Mouse (Mus musculus) CD4-positive, CD25-positive, alpha-beta regulatory T cell, adult 4 months (primary cell): ENCODE data around the gene Olfr1208. TPM values are rescaled to one million over a fixed set of nuclear protein-coding genes. Genes with fewer than 3 reads are reported as not detected.

ENCODE experiments used
- ATAC-seq: one replicate; pipeline ENCODE4 v1.8.0; 2017
- polyA plus RNA-seq, 2 experiments: library from polyadenylated mRNA; unstranded; fragments of 100-300 nt; shearing (Covaris generic); gene quantifications; one replicate each; pipeline ENCODE4 v1.2.1; 2017

Olfr1208 gene
- polyA plus RNA-seq, result under 1 TPM in 1 of 2 experiments, not detected in 1; 0.11 TPM

DNA sequence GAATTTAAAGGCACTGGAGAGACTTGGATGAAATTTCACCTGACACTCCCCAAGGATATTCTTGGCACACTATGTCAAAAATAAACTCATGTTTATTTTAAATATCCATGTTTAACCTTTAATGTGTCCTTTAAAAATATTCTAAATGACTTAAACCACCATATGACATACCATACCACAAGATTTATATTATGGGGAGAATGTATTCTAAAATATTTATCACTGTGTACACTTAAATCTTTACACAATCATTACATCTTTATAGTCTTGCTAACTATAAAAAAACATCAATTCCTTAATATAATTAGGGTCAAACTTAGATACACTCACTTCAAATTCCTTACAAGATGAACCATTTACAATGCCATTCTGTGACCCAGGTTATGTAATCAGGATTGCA lies at the start of gene Olfr1208:
Gene Olfr1208, minus strand, starts transcription at position 101 of the 400 bp plus-strand sequence.
- no peak for ATAC-seq

DNA sequence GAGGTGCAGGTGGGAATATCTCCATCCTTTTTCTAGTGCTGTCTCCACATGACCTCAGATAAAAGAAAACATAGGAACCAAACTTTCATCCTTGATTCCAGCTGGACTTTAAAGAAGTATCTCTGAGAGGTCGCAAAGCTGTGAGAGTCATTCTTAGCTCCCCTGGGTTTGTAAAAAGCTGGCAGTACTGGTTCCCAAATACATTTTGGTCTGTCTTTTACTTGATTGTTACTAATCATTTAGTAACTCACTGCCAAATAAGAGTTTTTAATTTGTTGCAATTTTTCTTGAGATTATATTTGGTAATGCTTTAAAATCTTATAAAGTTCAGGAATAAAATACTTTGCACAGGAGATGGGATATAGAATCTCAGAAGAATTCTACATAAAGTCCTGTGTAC lies 35.9 kb upstream of the Olfr1208 start, which contains the start of gene Olfr1211:
Gene Olfr1211, minus strand, starts transcription at position 101 of the 400 bp plus-strand sequence.
- no peak for ATAC-seq

DNA sequence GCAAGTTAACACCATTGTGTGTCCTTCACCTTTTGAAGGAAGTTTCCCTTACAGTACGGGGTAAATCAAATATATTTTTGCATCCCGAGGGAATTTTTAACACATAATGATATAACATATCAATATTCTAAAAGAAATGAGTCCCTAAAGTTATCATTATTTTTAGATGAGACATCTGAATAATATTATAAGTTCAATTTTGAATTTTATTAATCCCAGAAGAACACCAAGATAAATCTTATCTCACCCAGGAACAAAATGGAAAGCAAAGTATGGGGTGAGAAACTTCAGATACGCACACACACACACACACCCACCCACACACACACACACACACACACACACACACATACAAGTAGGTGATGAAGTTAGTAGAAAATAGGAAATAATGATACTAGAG lies 12.9 kb upstream of the Olfr1208 start, which contains the start of gene Olfr1209:
Gene Olfr1209, minus strand, starts transcription at position 101 of the 400 bp plus-strand sequence.
- no peak for ATAC-seq

DNA sequence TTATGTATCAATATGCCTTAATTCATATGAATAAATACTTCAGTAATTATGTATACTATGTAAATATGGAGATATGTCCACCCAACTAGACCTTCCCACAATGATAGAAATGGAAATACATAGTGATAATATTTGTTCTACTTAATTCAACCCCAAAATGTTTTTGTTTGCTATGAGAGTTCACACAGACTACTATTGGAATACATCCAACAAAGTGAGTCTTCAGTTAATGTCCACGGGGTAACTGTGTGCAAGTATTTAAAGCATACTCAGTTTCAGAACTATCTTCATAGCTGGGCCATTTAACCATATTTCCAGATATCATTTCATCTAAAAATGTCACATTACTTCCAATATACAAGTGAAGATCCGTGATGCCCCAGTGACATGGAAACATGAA lies 39.2 kb downstream of the Olfr1208 start, which contains the start of gene Olfr1206:
Gene Olfr1206, plus strand, starts transcription at position 301 of the 400 bp plus-strand sequence.
- no peak for ATAC-seq

DNA sequence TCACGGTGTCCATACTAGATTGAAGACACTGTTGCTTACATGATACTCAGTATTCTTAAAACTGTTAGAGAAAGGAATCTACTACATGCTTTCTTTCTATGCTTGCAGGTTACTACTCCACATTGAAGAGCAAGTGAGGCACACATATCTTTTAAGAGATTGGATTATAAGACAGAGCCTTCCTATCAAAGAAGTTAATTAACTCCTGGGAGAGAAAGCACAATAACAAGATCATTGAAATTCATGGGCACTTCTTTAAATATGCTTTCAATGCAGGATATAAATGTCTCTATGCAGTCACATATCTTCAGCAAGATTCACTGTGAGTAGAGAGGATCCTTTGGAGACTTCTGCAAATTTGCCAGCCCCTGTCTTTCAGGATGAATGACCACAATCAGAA lies 53.1 kb downstream of the Olfr1208 start, which contains the start of gene Olfr1204:
Gene Olfr1204, plus strand, starts transcription at position 301 of the 400 bp plus-strand sequence.
- no peak for ATAC-seq

Other genes with a start within 250 kb of the Olfr1208 start
- gene Olfr1193, start 226.7 kb downstream of the Olfr1208 start, polyA plus RNA-seq, result not detected
- gene Olfr1195, start 213.1 kb downstream of the Olfr1208 start, polyA plus RNA-seq, result under 1 TPM in 1 of 2 experiments, not detected in 1; 0.12 TPM
- not detected for gene Olfr1196, start 197.7 kb downstream of the Olfr1208 start, polyA plus RNA-seq
- gene Olfr1197, start 169.9 kb downstream of the Olfr1208 start, polyA plus RNA-seq, result under 1 TPM in 1 of 2 experiments, not detected in 1; 0.20 TPM
- gene Olfr1198, start 150.9 kb downstream of the Olfr1208 start, polyA plus RNA-seq, result under 1 TPM in 1 of 2 experiments, not detected in 1; 0.09 TPM
- gene Olfr1199, start 141.8 kb downstream of the Olfr1208 start, polyA plus RNA-seq, result not detected
- gene Olfr1200, start 131.8 kb downstream of the Olfr1208 start, polyA plus RNA-seq, result under 1 TPM in 1 of 2 experiments, not detected in 1; 0.11 TPM
- gene Olfr1201, start 109.3 kb downstream of the Olfr1208 start, polyA plus RNA-seq, result not detected
- gene Olfr1202, start 87.8 kb downstream of the Olfr1208 start, polyA plus RNA-seq, result not detected
- gene Olfr1205, start 72.6 kb downstream of the Olfr1208 start, polyA plus RNA-seq, result not detected
- not detected for gene Olfr1204, start 53.0 kb downstream of the Olfr1208 start, polyA plus RNA-seq
- gene Olfr1206, start 39.1 kb downstream of the Olfr1208 start, polyA plus RNA-seq, result not detected
- gene Olfr1209, start 12.8 kb upstream of the Olfr1208 start, polyA plus RNA-seq, result not detected
- not detected for gene Olfr1211, start 35.8 kb upstream of the Olfr1208 start, polyA plus RNA-seq
- not detected for gene Olfr1212, start 51.7 kb upstream of the Olfr1208 start, polyA plus RNA-seq
- gene Gm13762, start 78.0 kb upstream of the Olfr1208 start, polyA plus RNA-seq, result not detected
- not detected for gene Olfr1214, start 90.3 kb upstream of the Olfr1208 start, polyA plus RNA-seq
- gene Olfr1215, start 104.7 kb upstream of the Olfr1208 start, polyA plus RNA-seq, result not detected
- not detected for gene Olfr1216, start 116.0 kb upstream of the Olfr1208 start, polyA plus RNA-seq
- not detected for gene Olfr1217, start 129.8 kb upstream of the Olfr1208 start, polyA plus RNA-seq
- gene Olfr1218, start 158.9 kb upstream of the Olfr1208 start, polyA plus RNA-seq, result not detected
- not detected for gene Olfr1219, start 181.2 kb upstream of the Olfr1208 start, polyA plus RNA-seq
- gene Olfr1220, start 204.5 kb upstream of the Olfr1208 start, polyA plus RNA-seq, result under 1 TPM in 1 of 2 experiments, not detected in 1; 0.08 TPM
- not detected for gene Olfr1221, start 215.0 kb upstream of the Olfr1208 start, polyA plus RNA-seq
- not detected for gene Olfr1222, start 230.7 kb upstream of the Olfr1208 start, polyA plus RNA-seq
- gene Olfr1223, start 249.2 kb upstream of the Olfr1208 start, polyA plus RNA-seq, result not detected